Mouse (Mus musculus) C2C12 (cell line): ENCODE results near the gene Gm11232.

ENCODE experiments used
- CEBPB ChIP-seq: IDR thresholded peaks from one replicate; pipeline ENCODE4 v1.6.1; 2011; ENCODE audit warnings: low read depth, mild to moderate bottlenecking, control low read depth, moderate library complexity
- CTCF ChIP-seq: IDR thresholded peaks from one replicate; pipeline ENCODE4 v1.5.1; 2011; ENCODE audit not compliant: control insufficient read depth, insufficient read depth, insufficient read length
- FOSL1 ChIP-seq: IDR thresholded peaks from one replicate; pipeline ENCODE4 v1.8.0; 2011; ENCODE audit warnings: mild to moderate bottlenecking, low read length; ENCODE audit not compliant: poor library complexity, insufficient read depth, severe bottlenecking
- MAX ChIP-seq: IDR thresholded peaks from one replicate; pipeline ENCODE4 v1.6.1; 2011; ENCODE audit warnings: mild to moderate bottlenecking, control low read depth
- MYOD1 ChIP-seq: IDR thresholded peaks from one replicate; pipeline ENCODE4 v1.6.1; 2011; ENCODE audit warnings: low read depth; ENCODE audit not compliant: control insufficient read depth, insufficient read length
- USF1 ChIP-seq: IDR thresholded peaks from one replicate; pipeline ENCODE4 v1.6.1; 2011; ENCODE audit warnings: low read depth, mild to moderate bottlenecking, control low read depth, moderate library complexity

DNA sequence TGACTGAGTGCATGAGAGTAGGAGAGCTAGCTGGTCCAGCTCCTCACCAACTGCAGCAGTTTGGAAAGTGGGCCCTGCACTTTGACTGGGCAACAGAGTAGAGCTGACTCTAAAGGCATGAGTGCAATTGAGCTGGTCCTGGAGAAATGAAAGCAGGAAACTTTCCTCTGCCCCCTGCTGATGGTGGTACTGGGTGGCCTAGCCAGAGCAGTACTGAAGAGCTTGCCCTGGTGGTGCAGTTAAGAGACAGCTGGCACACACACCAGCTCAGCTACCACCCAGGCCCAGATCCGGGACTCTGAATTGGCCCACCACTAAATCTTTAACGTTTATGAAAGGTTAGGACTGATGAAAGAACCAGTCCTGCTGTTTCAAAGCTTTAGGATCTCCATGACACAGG is 31.9 kb downstream of the Gm11232 start:
- TF ChIP-seq CTCF (no peak), FOSL1 (no peak), CEBPB (no peak), USF1 (no peak), MYOD1 (no peak), MAX (no peak)
